Mouse (Mus musculus): Measurements from ENCODE around the gene Tmem132c.

Tmem132c gene

GRCm38 (mm10) chr5:127282539-127283123, 41.0 kb downstream of the Tmem132c start:
- DNase-seq (ENCODE audit: inconsistent ontology term) = no peak

GRCm38 (mm10) chr5:127286886-127287285, 45.3 kb downstream of the Tmem132c start:
- DNase-seq (ENCODE audit: inconsistent ontology term) = no peak

- no peak for DNase-seq (ENCODE audit: inconsistent ontology term)
These were observed 48.1 kb downstream of the Tmem132c start for GRCm38 (mm10) chr5:127289659-127290058.

GRCm38 (mm10) chr5:127290461-127291250, 49.0 kb downstream of the Tmem132c start:
- no peak for DNase-seq (ENCODE audit: inconsistent ontology term)

GRCm38 (mm10) chr5:127291581-127291980, 50.0 kb downstream of the Tmem132c start:
- no peak for DNase-seq (ENCODE audit: inconsistent ontology term)

GRCm38 (mm10) chr5:127293698-127294097, 52.1 kb downstream of the Tmem132c start:
- no peak for DNase-seq (ENCODE audit: inconsistent ontology term)

- no peak for DNase-seq (ENCODE audit: inconsistent ontology term)
These were observed 55.9 kb downstream of the Tmem132c start for GRCm38 (mm10) chr5:127297461-127297860.

- no peak for DNase-seq (ENCODE audit: inconsistent ontology term)
These were observed 56.5 kb downstream of the Tmem132c start for GRCm38 (mm10) chr5:127298060-127298459.

GRCm38 (mm10) chr5:127299010-127299409, 57.4 kb downstream of the Tmem132c start:
- DNase-seq (ENCODE audit: inconsistent ontology term) = no peak

- DNase-seq (ENCODE audit: inconsistent ontology term) = peak; percentile 46
These were observed 59.1 kb downstream of the Tmem132c start for GRCm38 (mm10) chr5:127300597-127301254.

- no peak for DNase-seq (ENCODE audit: inconsistent ontology term)
These were observed 63.7 kb downstream of the Tmem132c start for GRCm38 (mm10) chr5:127305312-127305711.

GRCm38 (mm10) chr5:127305719-127306118, 64.1 kb downstream of the Tmem132c start:
- DNase-seq (ENCODE audit: inconsistent ontology term) = no peak

- no peak for DNase-seq (ENCODE audit: inconsistent ontology term)
These were observed 65.1 kb downstream of the Tmem132c start for GRCm38 (mm10) chr5:127306726-127307125.

GRCm38 (mm10) chr5:127310318-127311004, 68.9 kb downstream of the Tmem132c start:
- no peak for DNase-seq (ENCODE audit: inconsistent ontology term)

GRCm38 (mm10) chr5:127311005-127311331, 69.4 kb downstream of the Tmem132c start:
- no peak for DNase-seq (ENCODE audit: inconsistent ontology term)

GRCm38 (mm10) chr5:127313634-127314033, 72.0 kb downstream of the Tmem132c start:
- no peak for DNase-seq (ENCODE audit: inconsistent ontology term)

GRCm38 (mm10) chr5:127319096-127319779, 77.6 kb downstream of the Tmem132c start:
- no peak for DNase-seq (ENCODE audit: inconsistent ontology term)

GRCm38 (mm10) chr5:127324645-127325044, 83.0 kb downstream of the Tmem132c start:
- DNase-seq (ENCODE audit: inconsistent ontology term) = no peak

GRCm38 (mm10) chr5:127336048-127336907, 94.7 kb downstream of the Tmem132c start:
- peak; percentile 91 for DNase-seq (ENCODE audit: inconsistent ontology term)

GRCm38 (mm10) chr5:127336908-127337265, 95.3 kb downstream of the Tmem132c start:
- DNase-seq (ENCODE audit: inconsistent ontology term) = no peak

- peak; percentile 52 for DNase-seq (ENCODE audit: inconsistent ontology term)
These were observed 97.4 kb downstream of the Tmem132c start for GRCm38 (mm10) chr5:127339016-127339435.

Data from Muller cell, postnatal 12 days (primary cell).